Mouse (Mus musculus): ENCODE results near the gene Fcf1. TPM values are rescaled to one million over a fixed set of nuclear protein-coding genes. Genes with fewer than 3 reads are reported as not detected.

Fcf1 gene
- polyA plus RNA-seq, 1 experiment from 2014 or later = 148 TPM

GRCm38 (mm10) chr12:85012185-85012584, 41.5 kb downstream of the Fcf1 start:
- no peak overlapping the region for H3K27ac ChIP-seq (ENCODE audit: low read depth, low read length)
- H3K36me3 ChIP-seq (ENCODE audit: control insufficient read depth, insufficient read depth, low read length) = peaks cover 6% of the 10 kb centered on the region
- H3K4me2 ChIP-seq (replicated peaks; ENCODE audit: low read depth, low read length) = no peak overlapping the region
- H3K4me1 ChIP-seq (replicated peaks; ENCODE audit: control insufficient read depth, insufficient read depth, low read length) = no peaks in the 10 kb centered on the region
- H3K9ac ChIP-seq (ENCODE audit: low read depth, low read length) = no peak overlapping the region
- no peaks in the 10 kb centered on the region for H3K9me3 ChIP-seq (ENCODE audit: control insufficient read depth, low read length)
- ATAC-seq (ENCODE audit: low FRiP score) = no peak
- no peak overlapping the region for H3K4me3 ChIP-seq (ENCODE audit: low read depth, low read length)
- H3K27me3 ChIP-seq (ENCODE audit: control insufficient read depth, insufficient read depth, low read length) = no peaks in the 10 kb centered on the region
- WGBS = 91% methylated on average over 2 of the region's 2 CpGs
- no peak for DNase-seq (ENCODE audit: low spot score)

DNA sequence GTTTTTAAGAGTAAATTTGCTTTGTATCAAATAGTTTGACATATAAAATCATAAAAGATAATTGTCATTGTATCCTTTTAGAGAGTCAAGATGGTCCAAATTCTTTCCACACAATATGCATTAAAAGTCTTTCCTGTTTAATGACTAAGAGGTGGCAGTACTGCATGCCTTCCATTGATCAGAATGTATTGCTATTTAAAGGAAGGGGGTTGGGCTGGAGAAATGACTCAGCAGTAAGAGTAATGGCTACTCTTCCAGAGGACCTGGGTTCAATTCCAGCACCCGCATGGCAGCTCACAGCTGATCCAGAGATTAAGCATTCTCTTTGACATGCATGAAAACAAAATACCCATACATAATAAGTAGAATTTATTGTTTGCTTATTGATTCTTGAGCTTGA, 51.4 kb downstream of the Fcf1 start:
- Histone ChIP-seq H3K9me3 (ENCODE audit: control insufficient read depth, low read length) (no peaks in the 10 kb centered on the region), H3K9ac (ENCODE audit: low read depth, low read length) (no peak overlapping the region), H3K36me3 (ENCODE audit: control insufficient read depth, insufficient read depth, low read length) (no peaks in the 10 kb centered on the region), H3K27me3 (ENCODE audit: control insufficient read depth, insufficient read depth, low read length) (no peaks in the 10 kb centered on the region), H3K4me3 (ENCODE audit: low read depth, low read length) (no peak overlapping the region), H3K4me2 (replicated peaks; ENCODE audit: low read depth, low read length) (no peak overlapping the region), H3K27ac (ENCODE audit: low read depth, low read length) (no peak overlapping the region), H3K4me1 (replicated peaks; ENCODE audit: control insufficient read depth, insufficient read depth, low read length) (no peaks in the 10 kb centered on the region)
- ATAC-seq (ENCODE audit: low FRiP score) = no peak
- no peak for DNase-seq (ENCODE audit: low spot score)
- WGBS = 97% methylated on average over 1 of the region's 1 CpGs

GRCm38 (mm10) chr12:85032710-85033109, 62.0 kb downstream of the Fcf1 start:
- no peak overlapping the region for H3K4me3 ChIP-seq (ENCODE audit: low read depth, low read length)
- no peaks in the 10 kb centered on the region for H3K4me1 ChIP-seq (replicated peaks; ENCODE audit: control insufficient read depth, insufficient read depth, low read length)
- no peak overlapping the region for H3K9ac ChIP-seq (ENCODE audit: low read depth, low read length)
- peaks cover 7% of the 10 kb centered on the region for H3K36me3 ChIP-seq (ENCODE audit: control insufficient read depth, insufficient read depth, low read length)
- no peak overlapping the region for H3K4me2 ChIP-seq (replicated peaks; ENCODE audit: low read depth, low read length)
- DNase-seq (ENCODE audit: low spot score) (peak; percentile 31), ATAC-seq (ENCODE audit: low FRiP score) (no peak)
- no peaks in the 10 kb centered on the region for H3K9me3 ChIP-seq (ENCODE audit: control insufficient read depth, low read length)
- H3K27ac ChIP-seq (ENCODE audit: low read depth, low read length) = no peak overlapping the region
- 94% methylated on average over 2 of the region's 2 CpGs for WGBS
- H3K27me3 ChIP-seq (ENCODE audit: control insufficient read depth, insufficient read depth, low read length) = no peaks in the 10 kb centered on the region

Other genes with a start within 250 kb of the Fcf1 start
- 79.4 and 89.2 TPM in 2 replicates for gene Npc2, start 197.7 kb upstream of the Fcf1 start, polyA plus RNA-seq (2014; fragmentation: Nextera tagmentation; extraction: Ambion mirVana)
- 151 and 164 TPM in 2 replicates for gene Isca2, start 197.6 kb upstream of the Fcf1 start, polyA plus RNA-seq (2014; fragmentation: Nextera tagmentation; extraction: Ambion mirVana)
- 0.08 and 0.09 TPM in 2 replicates for gene Ltbp2, start 94.4 kb upstream of the Fcf1 start, polyA plus RNA-seq (2014; fragmentation: Nextera tagmentation; extraction: Ambion mirVana)
- gene Arel1, start within 50 bp of the Fcf1 start, polyA plus RNA-seq (2014; fragmentation: Nextera tagmentation; extraction: Ambion mirVana) = 21.8 and 24.5 TPM in 2 replicates
- gene Ylpm1, start 25.4 kb downstream of the Fcf1 start, polyA plus RNA-seq (2014; fragmentation: Nextera tagmentation; extraction: Ambion mirVana) = 44.2 and 53.2 TPM in 2 replicates
- 2.4 and 4.1 TPM in 2 replicates for gene Prox2, start 139.9 kb downstream of the Fcf1 start, polyA plus RNA-seq (2014; fragmentation: Nextera tagmentation; extraction: Ambion mirVana)
- gene Dlst, start 139.9 kb downstream of the Fcf1 start, polyA plus RNA-seq (2014; fragmentation: Nextera tagmentation; extraction: Ambion mirVana) = 98.7 and 101 TPM in 2 replicates
- gene Rps6kl1, start 180.4 kb downstream of the Fcf1 start, polyA plus RNA-seq (2014; fragmentation: Nextera tagmentation; extraction: Ambion mirVana) = 2.3 and 2.6 TPM in 2 replicates
- gene Pgf, start 206.9 kb downstream of the Fcf1 start, polyA plus RNA-seq (2014; fragmentation: Nextera tagmentation; extraction: Ambion mirVana) = 5.4 and 7.8 TPM in 2 replicates
- 90.0 and 103 TPM in 2 replicates for gene Eif2b2, start 248.6 kb downstream of the Fcf1 start, polyA plus RNA-seq (2014; fragmentation: Nextera tagmentation; extraction: Ambion mirVana)

All from hindbrain, embryonic 11.5 days (tissue).